Mouse (Mus musculus) inflammation-experienced regulatory T-cells, adult 6 months (primary cell): ENCODE data around the gene Pcbp3. TPM values are rescaled to one million over a fixed set of nuclear protein-coding genes. Genes with fewer than 3 reads are reported as not detected.

Experiments used
- ATAC-seq: one replicate; pipeline ENCODE4 v1.8.0; 2017
- polyA plus RNA-seq, 3 experiments: library from polyadenylated mRNA; unstranded; fragments of 100-300 nt; shearing (Covaris generic); gene quantifications; one replicate each; pipeline ENCODE4 v1.2.1; 2017

Pcbp3 gene
- polyA plus RNA-seq, 3 experiments from 2014 or later = 4.5 to 8.6 (median 6.0) TPM

- ATAC-seq = no peak
These were observed 231.8 kb downstream of the Pcbp3 start for GRCm38 (mm10) chr10:76729631-76730620.

DNA sequence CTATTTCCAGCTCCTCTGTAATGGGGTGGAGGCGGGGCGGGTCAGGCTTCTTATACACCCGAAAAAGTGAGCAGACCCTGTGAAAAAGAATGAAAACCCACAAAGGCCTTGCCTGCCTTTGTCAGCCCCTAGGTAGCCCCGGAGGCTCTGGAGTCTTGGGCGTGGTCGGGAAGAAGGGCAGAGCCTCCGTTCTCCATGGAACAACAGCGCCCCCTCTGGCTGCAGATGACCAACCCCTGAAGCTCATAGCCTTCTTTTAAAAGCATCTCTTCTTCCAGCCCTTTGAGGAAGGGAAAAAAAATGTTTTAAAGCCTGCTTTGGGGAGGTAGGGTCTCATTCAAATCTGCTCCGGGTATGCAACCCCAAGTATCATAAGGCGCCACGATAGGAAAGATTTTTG, 233.3 kb downstream of the Pcbp3 start:
- ATAC-seq = no peak

DNA sequence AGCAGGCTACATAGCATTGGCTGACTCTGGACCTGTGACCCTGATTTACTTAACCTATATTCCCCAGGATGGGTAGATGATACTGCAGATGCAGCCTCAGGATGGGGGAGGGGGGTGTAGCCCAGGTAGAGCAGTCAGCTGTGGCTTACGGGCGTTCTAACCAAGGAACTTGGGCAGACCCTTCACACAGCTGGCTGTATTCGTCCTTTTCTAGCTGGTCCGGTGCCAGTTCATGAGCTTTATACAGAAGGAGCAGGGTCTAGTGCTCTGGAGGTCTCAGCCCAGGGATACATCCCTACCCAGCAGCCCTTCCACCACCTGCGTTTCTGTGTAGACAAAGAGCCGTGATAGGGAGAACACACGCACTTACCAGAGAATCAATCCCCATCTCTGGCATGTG, 234.4 kb downstream of the Pcbp3 start:
- no peak for ATAC-seq

GRCm38 (mm10) chr10:76726866-76727265, 234.8 kb downstream of the Pcbp3 start:
- ATAC-seq = no peak

GRCm38 (mm10) chr10:76725682-76726285, 235.9 kb downstream of the Pcbp3 start, which contains the start of gene Col6a1:
Gene Col6a1 (minus strand): TSS chr10:76726168.
- no peak for ATAC-seq

GRCm38 (mm10) chr10:76725097-76725496, 236.6 kb downstream of the Pcbp3 start:
- ATAC-seq = no peak

DNA sequence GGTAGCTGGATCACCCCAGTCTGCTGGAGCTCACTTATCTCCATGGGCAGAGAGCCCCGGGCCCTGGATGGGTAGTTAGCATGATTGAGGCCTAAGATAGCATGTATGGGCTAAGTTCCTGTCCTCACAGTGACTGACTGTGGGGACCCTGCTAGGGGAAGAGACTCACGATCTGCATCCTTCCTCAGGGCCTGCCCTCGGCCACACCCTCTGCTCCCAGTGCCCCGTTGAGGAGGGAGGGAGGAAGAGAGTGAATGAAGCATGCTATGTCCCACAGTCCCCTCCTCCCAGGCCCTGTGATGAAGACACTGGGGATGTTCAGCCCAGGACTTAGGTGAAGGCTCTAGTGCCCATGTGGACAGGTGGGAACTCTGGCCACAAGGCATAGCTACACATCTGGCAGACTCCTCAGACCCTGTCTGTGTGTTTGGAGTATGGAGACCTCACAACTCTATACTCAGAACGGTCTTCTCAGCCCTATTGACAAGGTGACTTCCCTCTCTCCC, 237.4 kb downstream of the Pcbp3 start:
- ATAC-seq = no peak

DNA sequence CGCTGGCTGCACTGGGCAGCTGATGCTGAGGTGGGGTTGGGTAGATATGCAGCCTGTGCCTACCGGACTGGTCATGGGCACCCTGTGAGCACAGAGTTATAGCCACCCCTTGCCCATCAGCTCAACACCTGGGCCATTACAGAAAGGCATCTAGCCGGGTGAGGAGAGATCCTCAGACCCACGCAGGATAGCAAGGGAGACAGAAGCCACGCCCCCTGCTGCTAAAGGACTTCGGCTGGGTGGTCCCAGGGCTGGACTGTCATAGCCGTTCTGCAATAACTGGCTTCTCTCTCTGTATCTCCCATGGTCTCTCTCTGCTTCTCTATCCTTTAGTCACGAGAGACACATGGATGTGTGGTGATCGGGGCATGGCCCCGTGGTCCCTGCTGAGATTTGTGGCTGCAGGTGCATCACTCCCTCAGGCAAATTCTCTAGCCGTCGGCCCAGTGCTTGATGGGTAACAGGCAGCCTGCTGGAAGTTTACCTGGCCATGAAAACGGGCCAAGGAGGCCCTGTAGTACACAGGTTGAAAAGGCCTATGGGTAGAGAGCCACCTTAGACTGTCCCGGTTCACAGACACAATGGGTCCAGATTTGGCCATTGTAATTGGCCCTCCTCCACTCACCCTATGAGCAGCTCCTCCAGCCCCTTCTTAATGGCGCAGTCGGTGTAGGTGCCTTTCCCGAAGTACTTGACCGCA, 238.8 kb downstream of the Pcbp3 start:
- ATAC-seq = no peak

- ATAC-seq = no peak
These were observed 239.9 kb downstream of the Pcbp3 start for GRCm38 (mm10) chr10:76721746-76722145.

DNA sequence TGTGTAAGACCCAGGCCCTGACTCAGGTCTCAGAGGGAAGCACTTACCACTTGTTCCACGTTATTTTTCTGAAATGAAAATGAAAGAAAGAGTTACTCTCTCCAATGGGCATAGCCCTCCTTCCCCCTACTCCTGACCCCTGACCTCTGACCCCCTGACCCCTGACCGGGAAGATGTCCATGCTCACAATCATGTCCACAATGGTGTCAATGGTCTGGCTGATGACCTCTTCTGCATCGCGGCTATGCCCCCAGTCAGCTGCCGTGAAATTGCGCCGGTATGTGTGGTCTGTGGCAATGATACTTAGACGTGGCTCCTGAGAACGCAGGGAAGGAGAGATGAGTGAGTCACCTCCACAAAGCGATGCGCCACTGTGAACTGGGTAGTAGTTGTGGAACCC, 240.5 kb downstream of the Pcbp3 start:
- no peak for ATAC-seq

DNA sequence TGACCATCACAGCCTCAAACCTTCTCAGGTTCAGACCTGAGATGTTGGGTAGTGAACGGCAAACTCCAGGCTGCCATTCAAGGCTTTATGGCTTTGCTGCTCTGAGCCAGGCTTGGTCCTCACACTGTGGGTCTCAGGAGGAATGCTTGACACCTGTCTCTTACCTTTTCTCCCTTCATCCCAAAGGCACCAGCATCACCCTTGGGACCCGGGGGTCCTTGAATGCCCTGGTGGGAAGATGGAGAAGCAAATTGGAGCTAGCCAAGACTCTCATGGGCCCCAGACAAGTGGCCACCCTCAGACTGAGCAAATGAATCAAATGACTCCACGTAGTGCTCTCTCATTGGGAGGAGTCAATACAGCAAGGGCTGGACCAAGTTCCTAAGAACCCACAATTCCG, 244.1 kb downstream of the Pcbp3 start:
- no peak for ATAC-seq

DNA sequence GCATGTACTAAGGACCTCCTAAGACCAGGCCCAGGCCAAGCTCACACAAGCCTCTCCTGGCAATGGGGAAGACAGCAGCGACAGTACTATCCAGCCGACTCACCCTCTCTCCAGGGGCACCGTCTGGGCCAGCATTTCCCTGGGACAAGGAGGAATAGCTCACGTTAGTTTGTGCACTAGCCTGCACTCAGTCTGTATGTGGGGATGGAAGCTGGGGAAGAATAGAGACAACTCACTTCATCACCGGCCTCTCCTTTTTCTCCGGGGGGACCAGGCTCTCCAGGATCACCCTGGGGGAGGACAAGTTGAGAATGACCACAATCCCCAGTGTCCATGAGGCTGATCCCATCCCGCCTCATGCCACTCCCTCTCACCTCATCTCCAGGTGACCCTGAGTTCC, 244.7 kb downstream of the Pcbp3 start:
- ATAC-seq = no peak

GRCm38 (mm10) chr10:76714303-76714702, 247.4 kb downstream of the Pcbp3 start:
- ATAC-seq = no peak

DNA sequence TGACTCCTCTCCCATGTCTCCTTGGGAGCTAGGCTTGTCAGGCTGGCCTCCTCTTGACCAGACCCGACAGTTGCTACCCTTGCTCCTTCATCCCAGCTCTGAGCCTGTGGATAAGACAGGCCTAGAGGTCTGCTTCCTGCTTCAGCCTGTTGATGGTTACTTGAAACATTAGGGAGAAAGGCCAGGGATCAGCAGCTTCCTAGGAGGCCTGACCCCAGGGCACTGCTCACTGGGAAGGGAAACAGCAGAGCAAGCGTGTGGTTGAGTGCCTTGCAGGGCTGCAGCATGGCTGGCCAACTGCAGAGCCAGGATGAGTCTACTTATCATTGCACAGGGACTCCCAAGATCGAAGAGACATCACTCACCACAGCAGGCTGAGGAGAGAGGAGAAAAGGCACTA, 249.2 kb downstream of the Pcbp3 start:
- no peak for ATAC-seq

Other genes starting within 250 kb of the Pcbp3 start
- gene Col6a1, start 235.7 kb downstream of the Pcbp3 start, polyA plus RNA-seq = not detected
- gene Slc19a1, start 70.4 kb upstream of the Pcbp3 start, polyA plus RNA-seq = 10 to 100 TPM; 23.4 to 40.5 (median 34.5) TPM
- under 1 TPM in 2 of 3 experiments, not detected in 1; 0.09 to 0.11 TPM for gene Col18a1, start 204.7 kb upstream of the Pcbp3 start, polyA plus RNA-seq